Mouse (Mus musculus) mesoderm, embryonic 11.5 days (tissue): ENCODE results near the gene Bcl6b.

Experiments
- DNase-seq: peaks from one replicate; pipeline ENCODE4 v3.0.0-alpha.2; 2012; ENCODE audit warnings: low read depth, low spot score

Bcl6b gene

DNA sequence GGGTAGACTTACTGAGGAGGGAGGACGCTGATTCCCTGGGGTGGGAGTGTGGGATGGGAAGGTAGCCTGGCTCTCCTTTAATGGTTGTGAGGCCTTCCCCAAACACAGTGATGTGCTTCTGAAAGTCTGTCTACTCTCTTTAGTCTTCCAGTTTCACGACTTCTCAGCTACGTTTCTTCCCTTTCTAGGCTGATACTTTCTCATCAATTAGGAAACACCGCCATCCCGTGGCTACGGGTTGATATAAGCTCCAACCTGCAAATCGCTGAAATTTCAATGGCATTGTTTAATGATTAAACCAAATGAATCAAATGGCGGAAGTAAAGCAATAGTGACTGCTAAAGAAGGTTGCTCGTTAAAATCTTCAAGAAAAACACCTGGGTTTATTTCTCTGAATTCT is 16.7 kb downstream of the Bcl6b start:
- peak; percentile 57 for DNase-seq

DNA sequence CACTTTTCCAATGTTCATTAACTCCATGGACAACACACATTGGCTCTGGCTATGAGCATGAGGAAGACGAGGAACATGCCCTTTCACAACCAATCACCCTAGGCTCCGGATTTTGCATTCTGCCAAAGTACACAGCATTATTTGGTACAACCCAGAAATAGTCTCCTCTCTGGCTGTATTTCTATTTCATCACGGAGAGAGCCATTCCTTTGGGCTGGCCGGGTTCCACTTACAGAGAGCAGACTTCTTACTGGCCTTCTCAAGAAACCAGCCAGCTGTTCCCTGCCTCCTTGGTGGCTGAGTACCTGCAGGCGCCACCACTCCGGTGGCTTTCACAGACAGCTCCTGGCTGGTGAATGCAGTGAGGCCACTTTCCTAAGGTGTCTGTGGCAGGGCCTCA is 17.2 kb downstream of the Bcl6b start, which contains the start of gene Slc16a11:
Gene Slc16a11, plus strand, starts transcription at position 330 of the 400 bp plus-strand sequence.
- DNase-seq = no peak

DNA sequence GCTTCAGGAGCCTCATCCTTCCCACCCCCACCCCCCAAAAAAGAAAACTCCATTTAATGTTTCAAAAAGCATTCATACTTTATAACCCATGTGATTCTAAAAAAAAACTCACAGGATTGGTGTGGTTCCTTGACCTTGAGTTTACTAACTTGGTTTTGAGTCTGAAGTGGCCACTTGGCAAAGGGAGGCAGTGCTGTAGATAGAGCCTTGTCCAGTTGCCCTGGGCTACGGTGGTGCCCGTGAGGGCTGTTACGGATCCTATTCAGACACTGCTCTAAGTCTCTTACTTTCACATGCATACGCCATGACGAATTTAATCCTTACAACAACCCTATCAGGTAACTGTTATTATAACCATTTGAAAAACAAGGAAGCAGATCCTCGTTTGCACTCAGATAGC is 17.6 kb downstream of the Bcl6b start:
- DNase-seq = no peak

DNA sequence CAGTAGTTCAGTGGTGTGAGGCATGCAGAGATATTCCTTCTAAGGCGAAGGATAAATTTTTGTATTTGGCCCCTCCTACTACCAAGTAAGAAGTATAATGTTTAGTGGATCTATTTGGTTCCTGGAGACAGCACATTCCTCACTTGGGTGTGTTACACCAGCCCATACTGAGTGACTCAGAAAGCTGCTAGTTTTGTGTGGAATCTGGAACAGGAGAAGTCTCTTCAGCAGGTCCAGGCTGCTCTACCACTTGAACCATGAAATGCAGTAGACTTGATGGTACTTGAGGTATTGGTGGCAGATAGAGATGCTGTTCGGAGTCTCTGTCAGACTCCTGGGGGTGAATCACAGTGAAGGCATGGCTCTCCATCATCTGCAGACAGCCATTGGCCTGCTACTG is 18.9 kb downstream of the Bcl6b start:
- DNase-seq = no peak

DNA sequence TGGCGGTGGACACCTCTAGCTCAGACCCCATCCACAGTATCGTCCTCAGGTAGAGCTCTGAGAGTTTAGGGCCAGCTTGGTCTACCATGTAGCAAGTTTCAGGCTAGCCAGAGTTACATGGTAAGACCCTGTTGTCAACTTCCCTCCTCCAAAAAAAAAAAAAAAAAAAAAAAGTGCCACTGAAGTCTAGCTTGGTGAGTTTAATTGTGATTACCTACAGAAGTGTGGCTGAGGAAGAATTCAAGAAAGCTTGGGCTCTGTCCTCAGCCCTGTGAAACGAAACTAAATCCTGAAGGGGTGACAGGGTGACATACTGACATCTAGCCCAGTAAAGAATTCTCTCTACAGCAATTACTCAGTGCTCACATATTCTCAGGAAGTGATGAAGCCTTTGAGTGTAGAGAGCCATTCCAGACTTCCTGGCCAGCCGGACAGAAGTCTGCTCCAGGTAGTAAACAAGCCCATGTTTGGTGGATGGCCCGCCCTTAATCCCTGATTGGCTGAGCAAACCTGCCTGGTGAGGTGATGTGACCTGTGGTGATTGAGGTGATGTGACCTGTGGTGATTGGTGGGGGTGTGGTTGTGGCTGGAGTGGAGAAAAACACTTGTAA is 20.7 kb downstream of the Bcl6b start:
- no peak for DNase-seq

DNA sequence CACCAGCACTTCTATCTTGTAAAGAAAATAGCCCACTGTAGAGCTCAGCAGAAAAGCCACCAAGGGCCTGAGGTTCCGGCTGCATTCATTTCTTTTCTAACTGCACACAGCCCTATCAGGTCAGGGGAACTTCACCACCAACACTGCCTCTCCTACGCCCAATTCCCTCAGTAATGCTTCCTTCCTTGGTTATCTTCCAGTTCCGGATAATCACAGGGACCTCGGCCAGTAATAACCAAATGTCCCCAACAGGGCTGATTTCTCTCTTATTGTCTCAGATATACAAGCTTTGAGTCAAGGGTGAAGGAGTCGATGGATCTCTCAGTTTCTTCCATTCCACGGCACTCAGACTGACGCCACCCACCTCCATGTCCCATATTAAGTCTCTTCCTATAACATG is 22.3 kb downstream of the Bcl6b start:
- DNase-seq = no peak

DNA sequence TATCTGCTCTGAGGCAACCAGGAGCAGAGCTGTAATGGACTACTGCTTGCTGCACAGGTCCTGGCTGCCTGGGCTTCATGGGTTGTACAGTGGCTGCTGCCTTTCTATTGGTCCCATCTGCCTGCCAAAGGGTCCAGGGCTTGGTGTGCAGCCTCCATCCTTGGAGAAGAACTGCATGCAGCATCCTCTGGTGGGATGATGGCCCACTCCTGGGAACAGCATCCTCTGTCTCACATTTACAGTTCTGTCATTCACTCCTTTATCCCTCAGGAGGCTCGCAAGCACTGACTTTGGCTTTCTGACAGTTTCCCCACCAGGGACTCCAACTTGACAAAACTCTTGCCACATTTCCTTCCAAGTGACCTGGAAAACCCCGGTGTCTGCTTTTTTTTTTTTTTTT is 22.8 kb downstream of the Bcl6b start:
- DNase-seq = no peak

DNA sequence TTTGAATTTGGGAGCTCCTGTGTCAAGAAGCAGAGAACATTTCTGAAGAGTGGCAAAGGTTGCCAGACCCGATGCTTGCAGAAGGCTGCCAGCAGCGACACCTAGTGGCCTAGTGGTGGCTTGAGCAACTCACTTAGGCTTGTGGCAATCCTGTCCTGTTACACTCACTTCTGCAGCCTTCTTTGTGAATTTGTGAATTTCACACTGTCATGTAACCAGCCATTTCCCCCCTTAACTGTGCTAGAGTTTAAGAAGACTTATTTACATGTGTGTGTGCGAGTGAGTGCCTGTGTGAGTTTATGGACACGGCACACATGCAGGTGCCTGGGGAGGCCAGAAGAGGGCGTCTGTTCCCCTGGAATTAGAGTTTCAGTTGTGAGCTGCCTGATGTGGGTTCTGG is 27.9 kb downstream of the Bcl6b start:
- DNase-seq = peak; percentile 85

DNA sequence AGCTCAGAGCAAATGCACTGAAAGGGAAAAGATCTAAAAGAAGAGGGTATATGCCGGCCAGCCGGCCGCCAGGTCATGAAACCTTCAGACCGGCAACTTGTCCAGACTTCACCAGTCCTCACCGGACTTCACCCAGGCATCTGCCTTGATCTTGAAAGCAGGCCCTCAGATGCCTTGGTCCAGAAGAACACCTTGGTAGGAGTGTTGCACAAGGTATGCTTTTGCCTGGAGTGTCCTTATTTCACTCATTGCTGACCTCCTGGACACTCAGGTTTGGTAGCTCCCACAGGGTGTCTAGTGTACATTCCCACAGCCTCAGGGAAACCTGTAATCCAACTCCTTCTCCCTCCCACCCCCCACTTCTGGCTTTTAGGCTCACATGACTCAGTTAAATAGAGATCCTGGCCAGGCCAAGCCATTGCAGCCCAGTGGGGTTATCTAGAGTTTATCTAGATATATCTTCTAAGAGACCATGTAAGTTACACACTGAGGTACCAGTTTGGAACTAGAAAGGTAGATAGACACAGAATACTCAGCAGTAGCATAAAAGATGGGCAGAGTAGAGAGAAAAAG is 29.5 kb downstream of the Bcl6b start:
- no peak for DNase-seq

DNA sequence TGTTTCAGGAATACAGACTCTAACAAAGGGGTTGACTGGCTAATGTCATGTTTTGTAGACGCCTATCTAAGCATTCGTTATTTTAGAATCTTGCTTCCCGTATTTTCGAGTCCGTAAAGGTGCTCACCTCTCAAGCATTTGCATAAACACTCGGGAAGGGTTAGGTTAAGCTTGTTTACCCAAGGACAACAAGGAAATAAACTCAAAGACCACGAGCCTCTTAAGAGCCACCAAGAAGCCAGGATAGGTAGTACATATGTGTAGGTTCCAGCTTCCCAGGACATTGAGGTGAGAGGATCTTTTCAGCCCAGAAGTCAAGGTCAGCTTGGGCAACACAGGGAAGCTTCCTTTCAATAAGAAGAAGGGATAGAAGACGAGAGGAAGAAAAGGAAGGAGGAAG is 30.5 kb downstream of the Bcl6b start:
- no peak for DNase-seq

DNA sequence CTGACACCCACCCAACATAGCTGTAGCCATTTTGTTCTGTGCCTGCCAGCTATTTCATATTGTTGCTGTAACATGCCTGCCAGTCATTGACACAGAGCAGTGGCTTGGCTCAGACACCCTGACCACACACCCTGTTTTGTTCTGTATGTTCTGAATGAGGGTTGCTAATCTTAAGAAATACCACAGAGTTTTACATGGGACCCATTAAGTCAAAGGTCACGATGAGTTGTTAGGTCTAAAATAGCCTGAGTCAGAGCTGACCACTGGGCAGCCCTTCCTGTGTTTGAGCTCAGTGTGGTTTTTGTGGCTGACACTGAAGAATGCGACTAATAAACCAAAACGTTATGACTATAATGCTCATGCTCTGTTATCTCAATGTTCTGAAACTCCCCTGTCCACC is 31.3 kb downstream of the Bcl6b start:
- DNase-seq = no peak

DNA sequence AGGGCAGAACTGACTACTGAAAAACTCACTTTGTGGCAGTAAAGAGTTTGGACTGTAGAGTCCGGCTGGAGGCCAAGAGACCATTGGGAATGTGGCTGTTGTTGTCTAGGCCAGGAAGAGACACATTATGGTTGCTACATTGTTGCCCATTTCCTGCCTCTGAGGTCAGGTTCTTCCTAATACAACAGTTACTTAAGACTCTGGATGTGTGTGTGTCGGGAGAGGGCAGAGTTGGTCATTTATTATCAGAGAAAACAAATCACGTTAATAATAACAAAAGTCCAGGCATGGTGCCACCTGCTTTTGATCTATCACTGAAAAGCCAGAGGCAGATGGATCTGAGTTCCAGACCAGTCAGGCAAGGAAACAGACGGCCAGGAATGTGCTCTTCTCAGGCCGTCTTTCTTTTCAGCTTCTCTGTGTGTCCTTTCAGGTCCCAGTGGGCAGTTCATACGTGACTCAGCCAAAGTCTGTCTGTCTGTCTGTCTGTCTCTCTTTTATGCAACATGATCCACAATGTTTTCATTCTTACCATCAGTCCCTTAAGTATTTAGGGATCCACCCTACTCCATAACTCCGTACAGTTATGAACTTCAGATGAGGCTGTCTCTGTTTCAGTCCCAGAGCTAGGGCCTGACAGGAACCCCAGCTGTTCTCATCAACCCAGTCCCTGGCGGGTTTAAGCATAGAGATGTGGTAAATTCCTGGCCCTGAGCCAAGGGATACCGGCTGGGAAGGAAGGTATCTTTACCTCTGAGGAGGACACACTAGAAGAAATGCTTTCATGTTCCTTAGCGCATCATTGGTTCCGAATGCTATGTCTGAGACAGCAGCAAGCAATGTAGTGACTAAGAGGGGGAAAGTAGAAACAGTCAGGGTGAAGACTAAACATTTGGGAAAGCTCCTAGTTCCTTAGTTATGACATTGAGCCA is 36.0 kb downstream of the Bcl6b start:
- peak; percentile 51 for DNase-seq

DNA sequence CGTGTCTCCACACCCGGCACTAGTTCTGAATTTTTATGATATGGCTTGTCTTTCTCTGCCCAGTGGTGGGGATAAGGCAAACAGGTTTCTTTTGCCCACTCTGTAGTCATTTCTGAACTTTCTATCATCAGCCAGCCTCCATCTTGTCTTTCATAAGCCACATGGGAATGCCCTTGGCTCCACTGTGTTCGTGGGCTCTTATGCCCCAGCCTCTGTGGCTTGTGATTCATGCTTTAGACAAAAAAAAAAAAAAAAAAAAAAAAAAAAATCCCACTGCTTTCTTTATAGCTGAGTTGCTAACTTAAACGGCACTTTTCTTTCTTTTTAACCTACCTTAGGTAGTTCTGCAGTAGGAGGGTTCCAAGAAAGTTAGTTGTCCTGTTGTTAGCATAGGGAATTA is 37.4 kb downstream of the Bcl6b start:
- no peak for DNase-seq

DNA sequence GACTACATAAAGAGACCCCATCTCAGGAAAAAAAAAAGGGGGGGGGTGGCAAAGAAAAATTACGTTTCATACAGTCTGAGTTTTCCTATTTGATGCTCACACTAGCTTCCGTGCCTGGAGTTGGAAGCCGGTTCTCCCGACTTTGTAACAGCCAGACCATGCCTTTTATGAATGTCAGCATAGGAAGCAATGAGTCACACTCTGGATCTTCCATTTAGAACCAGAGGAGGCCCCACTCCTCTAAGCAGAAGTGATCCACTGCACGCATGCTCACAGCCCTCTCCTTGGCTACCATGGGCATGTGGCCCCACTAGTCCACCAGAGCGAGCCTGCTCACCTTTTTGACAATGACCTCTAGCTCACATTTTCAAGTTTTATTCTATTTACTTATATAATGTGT is 38.4 kb downstream of the Bcl6b start:
- no peak for DNase-seq

DNA sequence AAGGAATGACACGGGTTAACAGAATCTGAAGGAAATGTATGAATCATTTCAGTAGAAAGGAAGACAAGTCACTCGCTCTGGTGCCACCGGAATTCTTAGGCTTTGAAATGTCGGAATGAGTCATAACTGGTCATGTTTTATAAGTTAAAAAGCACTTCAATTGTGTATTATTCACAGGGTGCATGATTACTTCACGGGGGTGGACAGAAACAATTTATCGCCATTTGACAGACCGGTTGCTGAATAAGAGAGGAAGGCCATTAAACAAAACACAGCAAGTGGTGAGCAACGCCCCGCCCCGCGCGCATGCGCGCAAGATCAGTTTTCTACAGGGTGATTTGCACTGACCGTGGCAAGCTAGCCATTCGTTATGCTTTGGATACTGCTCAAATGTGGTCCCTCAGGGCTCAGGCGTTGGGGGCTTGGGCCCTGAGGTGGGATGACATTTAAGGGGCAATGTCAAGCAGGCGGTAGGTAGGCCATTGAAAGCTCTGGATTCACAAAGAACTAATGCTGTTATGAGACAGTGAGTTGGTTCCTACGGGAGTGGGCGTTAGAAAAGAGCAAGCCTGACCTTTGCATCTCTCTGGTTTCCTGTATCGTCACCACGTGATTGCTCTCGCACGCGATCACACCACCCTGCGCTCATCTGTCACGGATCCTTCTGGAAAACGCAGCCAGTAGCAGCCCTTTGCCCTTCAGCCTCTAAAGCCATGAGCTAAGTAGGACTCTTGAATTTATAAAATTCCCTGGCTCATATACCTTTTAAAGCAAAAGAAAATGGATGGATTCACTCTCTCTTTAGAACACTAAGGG is 40.1 kb downstream of the Bcl6b start:
- no peak for DNase-seq

DNA sequence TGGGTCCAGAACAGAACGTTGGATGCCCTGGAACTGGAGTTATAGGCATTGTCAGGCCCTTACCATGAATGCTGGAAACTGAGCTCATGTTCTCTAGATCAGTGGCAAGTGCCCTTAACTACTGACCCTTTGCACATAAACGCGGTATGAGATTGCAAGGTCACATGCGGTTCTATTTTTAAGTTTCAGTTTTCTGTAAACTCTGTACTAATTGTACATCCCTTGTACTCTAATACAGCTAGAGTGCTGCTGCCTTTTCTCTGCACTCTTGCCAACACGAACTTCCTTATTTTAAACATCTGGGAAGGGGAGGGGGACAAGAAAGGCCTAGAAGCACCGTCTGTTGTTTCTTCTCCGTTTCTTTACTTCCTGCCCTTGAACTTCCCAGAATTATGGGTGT is 44.5 kb downstream of the Bcl6b start:
- no peak for DNase-seq

DNA sequence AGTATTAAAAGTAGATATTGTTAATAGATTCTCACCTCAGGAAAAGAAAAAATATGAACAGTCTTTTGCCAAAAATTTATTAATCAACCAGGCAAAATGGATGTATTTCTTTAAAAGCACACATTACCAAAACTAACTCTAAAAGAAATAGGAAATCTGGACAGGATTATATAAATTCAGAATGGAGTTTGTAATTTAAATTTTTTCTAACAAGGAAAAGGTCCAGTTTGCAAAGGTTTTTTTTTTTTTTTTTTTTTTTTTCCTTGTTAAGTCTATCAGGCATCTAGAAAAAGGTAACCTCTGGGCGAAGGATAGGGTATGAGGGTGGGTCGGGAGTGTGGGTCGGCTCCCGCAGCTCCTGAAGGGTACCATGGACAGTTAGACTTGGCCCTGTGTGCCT is 49.1 kb downstream of the Bcl6b start:
- no peak for DNase-seq

DNA sequence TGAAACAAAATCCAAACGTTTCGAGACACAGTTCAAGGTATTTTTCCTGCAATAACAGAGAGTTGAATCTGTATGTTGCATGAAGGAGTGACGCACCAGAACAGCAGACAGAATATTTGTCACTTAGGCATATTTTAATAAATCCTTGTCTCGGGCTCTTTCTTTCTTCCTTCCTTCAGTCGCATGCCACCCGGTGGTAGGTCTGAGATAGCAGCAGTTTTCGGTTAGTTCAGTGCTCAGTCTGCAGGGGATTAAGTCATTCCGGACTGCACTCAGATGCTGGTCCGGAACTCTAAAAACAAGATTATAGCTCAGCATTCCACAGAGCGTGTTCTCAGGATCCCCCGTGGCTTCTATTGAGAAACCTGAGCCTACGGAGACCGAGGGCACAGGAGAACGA is 50.2 kb downstream of the Bcl6b start:
- DNase-seq = peak; percentile 43

DNA sequence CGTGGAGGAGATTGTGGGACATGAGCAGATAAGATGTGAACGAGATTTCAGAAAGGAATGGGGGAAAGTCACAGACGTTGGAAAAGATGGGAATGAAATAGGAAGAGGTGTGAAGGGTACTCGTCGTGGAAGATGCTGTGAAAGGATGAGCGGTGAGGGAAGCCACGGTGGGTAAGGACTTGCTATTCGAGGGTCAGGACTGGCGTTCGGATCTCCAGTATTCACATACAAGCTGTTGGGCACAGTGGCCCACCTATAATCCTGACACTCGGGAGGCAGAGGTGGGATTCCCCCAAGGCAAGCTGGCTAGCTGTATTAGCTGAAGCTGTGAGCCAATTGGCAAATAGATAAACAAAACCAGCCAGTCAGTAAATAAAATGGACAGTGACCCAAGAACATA is 50.8 kb downstream of the Bcl6b start:
- no peak for DNase-seq

DNA sequence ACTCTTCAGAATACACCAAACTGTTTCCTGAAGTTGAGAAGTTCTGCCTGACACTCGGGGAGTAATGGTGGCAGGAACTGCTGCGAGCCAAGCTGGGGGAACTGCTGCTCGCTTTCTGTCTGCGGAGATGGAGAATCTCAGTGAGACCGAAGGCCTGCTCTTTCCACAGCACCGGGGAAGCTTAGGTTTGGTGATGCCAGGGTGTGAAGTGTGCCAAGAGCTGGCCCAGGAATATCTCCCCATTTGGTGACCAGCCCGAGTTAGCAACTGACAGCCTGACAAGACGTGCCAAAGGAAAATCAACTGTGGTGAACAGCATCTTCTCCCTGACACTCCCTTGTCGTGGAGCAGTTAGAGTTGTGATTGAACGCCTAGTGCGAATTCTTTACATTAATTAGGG is 51.3 kb downstream of the Bcl6b start:
- no peak for DNase-seq

DNA sequence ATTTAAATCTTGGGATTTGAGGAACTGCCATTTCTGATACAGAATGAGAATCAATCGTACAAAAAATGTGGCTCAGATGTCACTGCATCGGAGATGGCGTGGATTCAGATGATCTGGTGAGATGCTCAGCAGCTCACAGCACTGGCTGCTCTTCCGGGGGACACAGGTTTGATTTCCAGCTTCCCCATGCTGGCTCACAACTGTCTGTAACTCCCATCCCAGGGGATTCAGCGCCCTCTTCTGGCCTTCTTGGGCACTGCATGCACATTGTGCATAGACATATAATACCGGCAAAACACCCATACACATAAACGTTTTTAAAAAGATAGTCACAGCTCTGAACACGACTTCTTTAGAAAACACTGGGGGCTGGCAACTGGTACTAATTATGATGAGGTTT is 52.0 kb downstream of the Bcl6b start:
- no peak for DNase-seq

DNA sequence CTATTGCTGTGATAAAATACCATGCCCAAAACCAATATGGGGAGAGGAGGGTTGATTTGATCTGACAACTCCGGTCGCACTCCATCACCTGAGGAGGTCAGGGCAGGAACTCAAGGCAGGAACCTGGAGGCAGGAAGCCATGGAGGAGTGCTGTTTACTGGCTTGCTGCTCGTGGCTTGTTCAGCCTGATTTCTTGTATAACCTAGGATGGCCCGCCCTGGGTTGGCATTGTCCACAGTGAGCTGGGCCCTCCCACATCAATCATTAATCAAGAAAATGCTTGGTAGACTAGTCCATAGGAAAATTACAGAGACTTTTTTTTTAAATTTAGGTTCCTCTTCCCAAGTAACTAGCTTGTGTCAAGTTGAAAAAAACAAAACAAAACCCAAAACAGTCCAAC is 55.1 kb downstream of the Bcl6b start:
- no peak for DNase-seq
